Mouse (Mus musculus): ENCODE results near the gene Tacstd2.
"Not testable (repeated sequence)": the region's sequence is repeated elsewhere in the genome, so short reads cannot be mapped to it uniquely, and the experiment has no call there.

Gene Tacstd2

GRCm38 (mm10) chr6:67535777-67536054, at the start of gene Tacstd2:
Gene Tacstd2, minus strand, starts transcription at chr6:67535796.
- no peak for DNase-seq

- no peak for DNase-seq
These were observed 30.7 kb upstream of the Tacstd2 start for GRCm38 (mm10) chr6:67566270-67566669.

GRCm38 (mm10) chr6:67555376-67555775, 19.8 kb upstream of the Tacstd2 start:
- DNase-seq = no peak

GRCm38 (mm10) chr6:67549550-67549949, 14.0 kb upstream of the Tacstd2 start:
- DNase-seq = no peak

- DNase-seq = no peak
These were observed 405 bp downstream of the Tacstd2 start for GRCm38 (mm10) chr6:67535005-67535776.

- no peak for DNase-seq
These were observed 1.2 kb downstream of the Tacstd2 start for GRCm38 (mm10) chr6:67534191-67535004.

GRCm38 (mm10) chr6:67532665-67533440, 2.7 kb downstream of the Tacstd2 start:
- DNase-seq = no peak

- no peak for DNase-seq
These were observed 3.8 kb downstream of the Tacstd2 start for GRCm38 (mm10) chr6:67531822-67532162.

GRCm38 (mm10) chr6:67530992-67531821, 4.4 kb downstream of the Tacstd2 start:
- DNase-seq = peak in 1 of 2 experiments; percentile 5

- DNase-seq = no peak
These were observed 9.2 kb downstream of the Tacstd2 start for GRCm38 (mm10) chr6:67526356-67526755.

GRCm38 (mm10) chr6:67510752-67511151, 24.8 kb downstream of the Tacstd2 start:
- DNase-seq = peak in 1 of 2 experiments; percentile 32

- DNase-seq = not testable (repeated sequence)
These were observed 33.7 kb downstream of the Tacstd2 start for GRCm38 (mm10) chr6:67501938-67502337.

- DNase-seq = no peak
These were observed 43.8 kb downstream of the Tacstd2 start, which contains the start of gene Il23r for GRCm38 (mm10) chr6:67491755-67492154. Gene Il23r, minus strand, starts transcription at chr6:67491855.

Measured in cerebellum, postnatal 25 days (tissue).